Mouse (Mus musculus) left cerebral cortex, adult 11 months (tissue): ENCODE data around the gene Adipoq.
A peak's percentile ranks its signal among the peaks of the same experiment; 100 is the strongest.
"Not testable (repeated sequence)": the region's sequence is repeated elsewhere in the genome, so short reads cannot be mapped to it uniquely, and the experiment has no call there.

Source experiments
- DNase-seq: peaks from one replicate; pipeline ENCODE4 v3.0.0; 2022; ENCODE audit warnings: low spot score

Adipoq gene

DNA sequence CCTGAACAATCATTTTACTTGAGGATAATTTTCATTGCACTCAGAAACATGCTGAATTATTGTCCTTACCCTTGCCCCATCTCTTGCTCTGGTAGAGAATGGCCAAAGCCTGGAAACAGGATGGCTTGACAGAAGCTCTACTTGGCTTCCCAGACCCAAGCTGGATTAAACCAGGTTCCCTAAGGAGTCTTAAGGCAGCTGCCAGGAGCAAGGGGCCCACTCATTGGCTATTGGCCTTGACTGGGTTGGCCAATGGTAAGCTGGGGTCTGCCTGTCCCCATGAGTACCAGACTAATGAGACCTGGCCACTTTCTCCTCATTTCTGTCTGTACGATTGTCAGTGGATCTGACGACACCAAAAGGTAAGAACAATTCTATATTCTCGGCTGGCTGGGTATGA lies at the start of gene Adipoq:
Gene Adipoq, plus strand, starts transcription at position 257 of the 400 bp plus-strand sequence.
- DNase-seq: no peak

- DNase-seq: not testable (repeated sequence)
These were observed 49.5 kb upstream of the Adipoq start for GRCm38 (mm10) chr16:23096886-23097285.

- not testable (repeated sequence) for DNase-seq
These were observed 48.8 kb upstream of the Adipoq start for GRCm38 (mm10) chr16:23097290-23098104.

DNA sequence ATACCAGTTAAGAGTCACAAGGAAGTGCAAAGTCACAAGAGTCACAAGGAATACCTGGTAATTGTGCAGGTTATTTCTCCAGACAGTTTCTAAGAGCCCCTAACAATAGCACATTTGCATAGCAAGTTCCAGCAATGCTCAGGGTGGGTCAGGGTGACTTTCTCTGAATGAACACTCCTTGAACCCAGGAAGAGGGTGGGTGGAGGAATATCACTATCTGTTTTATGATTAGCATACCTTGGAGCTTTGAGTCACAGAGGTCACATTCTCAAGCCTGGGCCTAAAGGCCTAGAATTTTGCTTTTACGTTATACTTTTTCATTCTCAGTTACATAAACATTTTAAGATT lies 48.3 kb upstream of the Adipoq start:
- DNase-seq: not testable (repeated sequence)

- no peak for DNase-seq
These were observed 46.7 kb upstream of the Adipoq start for GRCm38 (mm10) chr16:23099632-23100031.

DNA sequence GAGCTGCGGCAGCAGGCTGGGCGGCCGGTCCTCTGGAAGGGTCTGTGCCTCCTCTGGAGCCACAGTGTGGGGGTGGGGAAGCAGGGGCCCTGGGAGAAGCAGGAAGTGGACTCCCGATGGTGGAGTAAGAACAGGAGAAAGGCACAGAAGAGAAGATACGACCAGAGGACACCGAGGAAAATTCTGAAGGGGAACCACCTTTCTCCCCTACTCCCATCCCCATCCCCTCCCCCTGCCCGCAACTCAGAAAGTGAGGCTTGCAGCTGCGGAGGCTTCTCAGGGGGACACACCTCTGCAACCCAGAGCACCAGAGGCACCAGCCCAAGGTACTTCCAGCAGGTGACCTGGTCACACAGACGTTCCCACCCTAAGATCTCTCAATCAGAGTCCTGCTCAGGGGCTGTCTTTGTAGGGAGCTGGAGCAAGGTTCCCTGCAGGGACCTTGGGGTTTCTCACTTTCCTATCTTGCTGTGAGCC lies 46.2 kb upstream of the Adipoq start:
- no peak for DNase-seq

- no peak for DNase-seq
These were observed 45.7 kb upstream of the Adipoq start for GRCm38 (mm10) chr16:23100613-23101012.

DNA sequence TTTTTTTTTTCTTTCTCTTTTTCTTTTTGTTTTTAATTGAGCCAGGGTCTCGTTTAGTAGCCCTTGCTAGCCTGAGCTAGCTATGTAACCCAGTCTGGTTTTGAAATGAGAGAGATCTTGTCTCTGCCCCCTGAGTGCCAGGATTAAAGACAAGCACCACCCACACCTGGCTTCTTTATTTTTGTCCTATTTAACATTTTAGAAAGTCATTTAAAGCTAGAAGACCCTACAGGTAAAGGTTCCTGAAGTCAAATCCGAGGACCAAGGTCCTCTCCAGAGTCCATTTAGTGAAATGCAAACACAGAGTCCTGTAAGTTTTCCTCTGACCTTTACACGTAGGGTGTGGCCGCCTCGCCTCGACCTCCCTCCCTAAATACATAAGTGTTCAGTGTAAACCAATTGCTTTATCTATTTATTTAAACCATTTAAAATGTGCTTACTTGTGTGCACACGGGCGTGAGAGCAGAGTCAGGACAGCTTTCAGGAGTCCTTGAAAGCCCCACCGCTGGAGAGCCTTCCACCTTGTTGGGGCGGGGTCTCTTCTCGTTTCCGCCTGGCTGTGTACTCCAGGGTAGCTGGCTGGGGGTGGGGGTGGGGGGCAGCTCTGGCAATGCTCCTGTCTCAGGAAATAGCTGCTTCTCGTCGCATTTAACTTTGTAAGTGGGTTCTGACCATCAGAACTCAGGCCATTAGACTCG lies 43.8 kb upstream of the Adipoq start:
- DNase-seq: no peak

DNA sequence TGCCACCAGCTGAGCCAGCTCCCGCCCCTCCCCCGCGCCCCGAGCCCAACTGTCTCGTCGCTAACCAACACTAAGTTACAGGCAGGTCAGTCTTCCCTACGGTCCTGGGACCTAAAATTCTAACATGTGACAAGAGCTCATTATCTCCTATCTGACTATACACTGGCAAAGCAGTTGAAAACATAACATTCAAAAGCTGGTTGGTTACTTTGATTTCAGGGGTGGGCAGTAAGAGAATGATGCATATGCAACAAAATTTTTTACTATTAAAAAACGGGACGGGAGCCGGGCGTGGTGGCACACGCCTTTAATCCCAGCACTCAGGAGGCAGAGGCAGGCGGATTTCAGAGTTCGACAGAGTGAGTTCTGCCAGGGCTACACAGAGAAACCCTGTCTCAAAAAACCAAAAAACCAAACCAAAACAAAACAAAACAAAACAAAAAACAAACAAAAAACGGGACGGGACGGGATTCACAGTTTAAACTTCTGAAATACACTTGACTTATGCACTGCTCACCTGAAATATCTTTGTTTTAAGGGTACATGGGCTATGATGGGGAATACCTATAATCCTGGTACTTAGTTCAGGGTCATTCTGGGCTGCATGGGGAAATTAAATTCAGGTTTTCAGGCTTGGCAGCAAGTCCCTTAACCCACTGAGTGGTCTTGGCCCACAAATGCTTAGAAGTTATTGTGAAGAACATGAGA lies 43.1 kb upstream of the Adipoq start:
- no peak for DNase-seq

- DNase-seq: no peak
These were observed 42.5 kb upstream of the Adipoq start for GRCm38 (mm10) chr16:23103841-23104240.

GRCm38 (mm10) chr16:23106121-23106520 lies 40.2 kb upstream of the Adipoq start:
- no peak for DNase-seq

DNA sequence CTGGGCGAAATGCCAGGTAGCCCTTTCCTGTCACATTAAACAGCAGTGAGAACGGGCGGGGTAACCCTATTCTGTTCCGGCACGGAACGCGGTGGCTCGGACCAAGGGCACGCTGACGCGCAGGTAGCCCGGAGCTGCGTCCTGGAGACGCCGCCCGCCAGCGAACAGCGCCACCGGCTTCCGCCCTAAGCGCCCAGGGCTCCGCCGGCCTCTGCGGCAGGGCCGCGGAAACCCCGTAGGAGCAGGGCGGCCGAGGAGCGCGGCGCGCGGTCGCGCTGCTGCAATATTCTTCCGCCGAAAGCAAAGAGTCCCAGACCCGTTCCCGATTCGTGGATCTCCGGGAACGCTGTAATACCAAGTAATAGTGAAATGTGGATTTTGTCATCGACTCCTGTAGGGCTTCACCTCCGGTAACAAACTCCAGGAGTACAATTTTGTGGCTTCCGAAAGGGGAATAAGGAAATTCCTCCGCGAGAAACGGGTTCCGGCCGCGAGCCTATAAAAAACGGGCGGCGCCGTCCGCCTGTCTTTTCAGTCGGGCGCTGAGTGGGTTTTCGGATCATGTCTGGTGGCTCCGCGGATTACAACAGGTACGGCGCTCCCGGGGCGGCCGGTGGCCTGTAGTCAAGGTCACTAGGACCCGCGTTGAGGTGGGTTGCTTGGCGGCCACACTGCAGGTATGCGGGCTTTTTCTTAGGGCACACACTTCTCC lies 38.9 kb upstream of the Adipoq start, which contains the start of gene Eif4a2:
Gene Eif4a2, plus strand, starts transcription at position 214 of the 712 bp plus-strand sequence.
- peak; percentile 86 for DNase-seq

DNA sequence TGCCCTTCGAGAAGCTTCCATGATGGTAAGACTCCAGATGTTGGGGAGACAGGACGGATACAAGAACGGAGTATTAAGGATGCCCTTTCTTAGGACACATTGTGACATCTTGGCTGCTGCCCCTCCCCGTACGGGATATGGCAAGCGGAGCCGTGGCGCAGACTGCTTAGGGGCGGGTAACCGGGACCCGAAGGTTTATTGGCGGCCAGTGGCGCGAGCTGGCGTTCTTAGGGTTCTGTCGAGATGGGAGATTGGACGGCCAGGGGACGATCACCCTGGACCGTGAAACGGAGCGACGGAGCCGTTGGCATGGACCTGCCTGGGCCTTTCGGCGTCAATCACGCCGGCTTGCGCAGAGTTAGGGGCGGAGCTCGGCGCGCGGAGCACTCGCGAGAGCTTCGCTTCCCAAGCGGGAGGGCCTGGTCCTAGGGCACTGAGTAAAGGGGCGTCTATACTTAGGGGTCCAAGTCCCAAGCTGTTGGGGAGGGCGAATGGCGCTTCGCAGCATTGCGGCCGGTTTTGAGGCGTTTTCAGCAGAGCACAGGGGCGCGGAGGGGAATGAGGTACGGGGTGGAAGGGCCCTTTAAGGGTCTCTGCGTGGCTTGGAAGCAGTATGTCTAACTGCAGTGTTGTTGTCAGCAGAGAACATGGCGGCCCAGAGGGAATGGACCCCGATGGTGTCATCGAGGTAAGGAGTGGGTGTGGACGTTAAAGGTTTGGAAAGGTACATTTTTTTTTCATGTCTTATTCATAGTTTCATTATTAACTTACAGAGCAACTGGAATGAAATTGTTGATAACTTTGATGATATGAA lies 38.2 kb upstream of the Adipoq start:
- peak; percentile 71 for DNase-seq

GRCm38 (mm10) chr16:23108943-23109342 lies 37.4 kb upstream of the Adipoq start:
- DNase-seq: no peak

GRCm38 (mm10) chr16:23109350-23110280 lies 36.7 kb upstream of the Adipoq start:
- DNase-seq: no peak

DNA sequence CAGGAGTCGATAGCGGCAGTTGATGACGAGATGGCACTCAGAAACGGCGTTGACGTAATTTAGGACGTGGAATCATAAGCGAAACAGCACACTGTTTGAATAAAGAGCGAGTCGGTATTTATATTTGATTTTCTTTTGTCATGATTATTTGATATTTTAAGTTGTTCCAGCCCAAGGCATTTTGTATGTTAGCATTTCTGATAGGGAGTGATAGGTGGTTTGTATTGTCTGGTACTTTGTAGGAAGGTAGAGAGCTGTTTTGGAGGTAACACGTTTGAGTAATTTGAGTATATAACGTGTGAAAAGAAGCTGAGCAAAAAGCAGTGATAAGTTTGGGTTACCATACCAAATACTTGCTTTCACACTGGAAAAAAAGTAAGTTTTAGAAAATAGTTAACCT lies 34.0 kb upstream of the Adipoq start:
- DNase-seq: no peak

GRCm38 (mm10) chr16:23112861-23113435 lies 33.4 kb upstream of the Adipoq start:
- DNase-seq: no peak

DNA sequence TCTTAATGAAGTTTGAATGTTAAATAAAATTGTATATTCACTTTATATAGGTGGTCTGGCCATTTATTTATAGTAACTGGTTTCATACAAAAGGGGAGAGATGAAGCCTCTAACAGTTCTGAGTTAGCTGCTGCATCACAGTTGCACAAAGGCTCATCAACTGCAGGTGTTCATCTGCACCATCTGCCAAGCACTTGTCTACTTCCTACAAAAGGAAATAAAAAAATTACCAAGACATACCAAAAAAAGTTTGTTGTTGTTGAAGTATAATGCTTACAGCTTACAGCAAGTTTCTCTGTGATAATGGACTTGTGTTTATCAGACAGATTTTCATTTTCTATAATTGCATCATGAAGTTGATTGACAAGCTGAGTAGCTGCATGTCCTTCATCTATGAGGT lies 32.4 kb upstream of the Adipoq start:
- no peak for DNase-seq

GRCm38 (mm10) chr16:23114339-23115171 lies 31.8 kb upstream of the Adipoq start:
- DNase-seq: no peak
